Mouse (Mus musculus) hindbrain, embryonic 11.5 days (tissue): ENCODE measurements around the gene Dync1h1. TPM values are rescaled to one million over a fixed set of nuclear protein-coding genes. Genes with fewer than 3 reads are reported as not detected.
A peak's percentile ranks its signal among the peaks of the same experiment; 100 is the strongest.
"Not testable (repeated sequence)": the region's sequence is repeated elsewhere in the genome, so short reads cannot be mapped to it uniquely, and the experiment has no call there.

Experiments used
- ATAC-seq: fragments of 200-750 bp; cut with Nextera tagmentation; 2 replicates; pipeline ENCODE4 v1.8.0; 2017; ENCODE audit warnings: mild to moderate bottlenecking, moderate TSS enrichment, moderate library complexity; ENCODE audit not compliant: low FRiP score
- DNase-seq: peaks from one replicate; pipeline ENCODE4 v3.0.0-alpha.2; 2015; ENCODE audit warnings: low spot score
- H3K27ac ChIP-seq: fragments of 300-500 bp; sonication (generic); 2 replicates; pipeline ENCODE4 v1.5.1; 2014; ENCODE audit warnings: mild to moderate bottlenecking, low read depth, low read length
- H3K27me3 ChIP-seq: fragments of 300-500 bp; sonication (generic); 2 replicates; pipeline ENCODE4 v1.6.1; 2014; ENCODE audit warnings: mild to moderate bottlenecking, low read length, moderate library complexity, mixed read lengths; ENCODE audit not compliant: control insufficient read depth, insufficient read depth
- H3K36me3 ChIP-seq: fragments of 300-500 bp; sonication (generic); 2 replicates; pipeline ENCODE4 v1.6.1; 2014; ENCODE audit warnings: mild to moderate bottlenecking, low read length, moderate library complexity, mixed read lengths; ENCODE audit not compliant: control insufficient read depth, insufficient read depth
- H3K4me1 ChIP-seq: fragments of 300-500 bp; sonication (generic); replicated peaks from 2 replicates; pipeline ENCODE4 v1.6.1; 2014; ENCODE audit warnings: low read length, mixed read lengths; ENCODE audit not compliant: control insufficient read depth, insufficient read depth
- H3K4me2 ChIP-seq: fragments of 300-500 bp; sonication (generic); replicated peaks from 2 replicates; pipeline ENCODE4 v1.6.1; 2014; ENCODE audit warnings: mild to moderate bottlenecking, low read depth, low read length
- H3K4me3 ChIP-seq: fragments of 300-500 bp; sonication (generic); 2 replicates; pipeline ENCODE4 v1.5.1; 2014; ENCODE audit warnings: low read depth, low read length
- H3K9ac ChIP-seq: fragments of 300-500 bp; sonication (generic); 2 replicates; pipeline ENCODE4 v1.6.1; 2014; ENCODE audit warnings: low read depth, low read length
- H3K9me3 ChIP-seq: fragments of 300-500 bp; sonication (generic); 2 replicates; pipeline ENCODE4 v1.6.1; 2016; ENCODE audit warnings: low read length; ENCODE audit not compliant: control insufficient read depth
- WGBS: fragments of 180-500 bp; shearing (Covaris S2); extraction: QIAGEN DNeasy Blood & Tissue Kit; methylation state at CpG from one replicate; pipeline ENCODE4 v1.1.7; 2014; 5-methylcytosine and 5-hydroxymethylcytosine counted together
- polyA plus RNA-seq: library from polyadenylated mRNA; unstranded; fragments of >200 nt; fragmentation: Nextera tagmentation; extraction: Ambion mirVana; gene quantifications from 2 replicates; pipeline ENCODE4 v1.2.1, GENCODE M21; 2014

Dync1h1 gene
- polyA plus RNA-seq, 1 experiment from 2014 or later, result 93.0 TPM

- Histone ChIP-seq H3K4me2 (no peak within 1 kb of the TSS), H3K36me3 (no peaks in the 10 kb centered on the region), H3K4me1 (no peaks in the 10 kb centered on the region), H3K9me3 (no peaks in the 10 kb centered on the region), H3K27me3 (no peaks in the 10 kb centered on the region), H3K27ac (no peak within 1 kb of the TSS), H3K9ac (no peak within 1 kb of the TSS), H3K4me3 (no peak within 1 kb of the TSS)
- no peak for DNase-seq
- 54% methylated on average over 4 of the region's 4 CpGs for WGBS
- no peak for ATAC-seq
Measured at GRCm38 (mm10) chr12:110702556-110702955, 101.3 kb downstream of the Dync1h1 start, which contains the start of gene Hsp90aa1. Gene Hsp90aa1 (minus strand): TSS chr12:110702728.

DNA sequence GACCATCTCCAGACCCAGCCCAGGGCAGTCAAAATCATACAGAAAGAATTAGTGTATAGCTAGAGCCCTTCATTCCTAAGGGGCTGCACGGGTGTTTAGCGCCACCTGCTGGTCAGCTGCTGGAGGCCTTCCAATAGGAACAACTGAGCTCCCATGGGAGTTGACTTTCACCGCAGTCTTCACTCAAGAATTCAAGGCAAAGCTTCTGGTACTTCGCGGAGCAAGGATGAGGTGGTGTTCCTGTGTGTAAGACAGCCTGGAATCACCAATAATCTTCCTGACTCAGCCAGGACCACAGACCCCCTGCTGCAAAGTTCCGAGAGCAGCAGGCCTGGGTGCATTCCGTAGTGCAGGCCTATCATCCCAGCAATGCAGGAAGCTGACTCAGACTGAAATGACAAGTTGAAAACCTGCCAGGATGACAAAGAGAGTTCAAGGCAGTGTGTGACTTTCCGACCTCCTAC lies 101.8 kb downstream of the Dync1h1 start:
- Histone ChIP-seq H3K9ac (no peak overlapping the region), H3K4me1 (no peaks in the 10 kb centered on the region), H3K4me3 (no peak overlapping the region), H3K4me2 (no peak overlapping the region), H3K9me3 (no peaks in the 10 kb centered on the region), H3K27ac (no peak overlapping the region), H3K36me3 (no peaks in the 10 kb centered on the region), H3K27me3 (no peaks in the 10 kb centered on the region)
- 31% methylated on average over 8 of the region's 8 CpGs for WGBS
- DNase-seq (peak; percentile 93), ATAC-seq (peak; percentile 72)

GRCm38 (mm10) chr12:110703682-110704081 lies 102.4 kb downstream of the Dync1h1 start:
- Histone ChIP-seq H3K9ac (no peak overlapping the region), H3K9me3 (no peaks in the 10 kb centered on the region), H3K4me3 (no peak overlapping the region), H3K27me3 (no peaks in the 10 kb centered on the region), H3K4me1 (no peaks in the 10 kb centered on the region), H3K36me3 (no peaks in the 10 kb centered on the region), H3K4me2 (no peak overlapping the region), H3K27ac (no peak overlapping the region)
- ATAC-seq (no peak), DNase-seq (no peak)
- 73% methylated on average over 7 of the region's 7 CpGs for WGBS

GRCm38 (mm10) chr12:110705419-110705818 lies 104.2 kb downstream of the Dync1h1 start:
- ATAC-seq, H3K36me3 ChIP-seq, H3K4me3 ChIP-seq, H3K9me3 ChIP-seq, H3K27ac ChIP-seq, H3K27me3 ChIP-seq, H3K4me2 ChIP-seq, H3K9ac ChIP-seq, H3K4me1 ChIP-seq, DNase-seq: not testable (repeated sequence)
- WGBS, result 82% methylated on average over 4 of the region's 4 CpGs

GRCm38 (mm10) chr12:110706337-110707231 lies 105.3 kb downstream of the Dync1h1 start:
- Histone ChIP-seq H3K4me3 (peak overlapping the region; percentile 25), H3K4me1 (no peaks in the 10 kb centered on the region), H3K4me2 (peak overlapping the region; percentile 42), H3K36me3 (no peaks in the 10 kb centered on the region), H3K27me3 (no peaks in the 10 kb centered on the region), H3K9ac (peak overlapping the region; percentile 25; the same call in 1 of the 2 replicates), H3K9me3 (no peaks in the 10 kb centered on the region), H3K27ac (peak overlapping the region; percentile 12; the same call in 1 of the 2 replicates)
- 1% methylated on average over 27 of the region's 27 CpGs for WGBS
- ATAC-seq, result peak; percentile 76
- peak; percentile 65 for DNase-seq

- Histone ChIP-seq H3K27ac (no peak overlapping the region), H3K27me3 (no peaks in the 10 kb centered on the region), H3K36me3 (no peaks in the 10 kb centered on the region), H3K4me3 (no peak overlapping the region), H3K4me1 (no peaks in the 10 kb centered on the region), H3K4me2 (no peak overlapping the region), H3K9me3 (no peaks in the 10 kb centered on the region), H3K9ac (0 out of 2 replicates have a peak overlapping the region, but pooled peaks have one; percentile 15)
- no peak for ATAC-seq
- no peak for DNase-seq
- 92% methylated on average over 7 of the region's 7 CpGs for WGBS
Measured at GRCm38 (mm10) chr12:110707451-110707850, 106.2 kb downstream of the Dync1h1 start.

DNA sequence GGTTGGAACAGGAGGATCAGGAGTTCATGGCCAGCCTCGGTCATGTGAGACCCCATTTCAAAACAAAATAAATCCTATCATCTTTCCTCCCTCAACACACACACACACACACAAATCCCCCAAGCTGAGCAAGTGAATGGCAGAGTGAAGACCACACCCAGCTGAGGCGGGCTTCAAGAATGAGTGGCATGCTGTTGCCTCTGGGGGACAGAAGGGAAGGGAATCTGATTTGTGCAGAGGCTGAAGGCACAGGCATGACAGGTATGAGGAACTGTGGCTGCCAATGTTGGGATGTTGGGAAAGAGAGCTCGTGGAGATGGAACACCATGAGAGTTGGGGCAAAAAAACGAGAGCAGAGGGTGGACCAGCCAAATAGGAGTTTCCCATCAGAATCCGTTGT lies 110.0 kb downstream of the Dync1h1 start:
- WGBS, result 71% methylated on average over 5 of the region's 5 CpGs
- ATAC-seq, result no peak

DNA sequence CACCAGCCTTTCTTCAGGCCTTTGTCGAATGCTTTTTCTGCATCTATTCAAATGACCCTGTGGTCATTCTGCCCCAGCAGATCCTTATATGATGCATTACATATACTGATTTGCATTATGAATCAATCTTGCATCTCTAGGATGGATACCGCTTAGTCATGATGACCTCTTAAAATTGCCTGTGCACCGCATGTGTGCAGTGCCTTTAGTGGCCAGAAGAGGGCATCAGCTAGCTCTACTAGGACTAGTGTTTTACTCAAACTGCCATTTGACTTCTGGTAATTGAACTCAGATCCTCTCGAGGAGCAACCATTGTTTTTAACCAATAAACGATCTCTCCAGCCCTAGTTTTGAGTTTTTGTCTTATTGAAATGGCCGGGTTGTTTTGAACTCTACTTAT lies 112.5 kb downstream of the Dync1h1 start:
- Histone ChIP-seq H3K9me3 (no peaks in the 10 kb centered on the region), H3K27me3 (no peaks in the 10 kb centered on the region), H3K36me3 (no peaks in the 10 kb centered on the region), H3K9ac (no peak overlapping the region), H3K4me1 (no peaks in the 10 kb centered on the region), H3K4me3 (no peak overlapping the region), H3K4me2 (no peak overlapping the region), H3K27ac (no peak overlapping the region)
- DNase-seq (no peak), ATAC-seq (no peak)
- 95% methylated on average over 6 of the region's 6 CpGs for WGBS

More for the DNA sequence above, 110.0 kb downstream of the Dync1h1 start:
- no peak overlapping the region for H3K4me2 ChIP-seq
- H3K4me1 ChIP-seq, result no peaks in the 10 kb centered on the region
- no peak for DNase-seq
- H3K36me3 ChIP-seq, result no peaks in the 10 kb centered on the region
- no peak overlapping the region for H3K4me3 ChIP-seq
- H3K9me3 ChIP-seq, result no peaks in the 10 kb centered on the region
- H3K27ac ChIP-seq, result no peak overlapping the region
- H3K9ac ChIP-seq, result no peak overlapping the region
- H3K27me3 ChIP-seq, result no peaks in the 10 kb centered on the region

GRCm38 (mm10) chr12:110714215-110714614 lies 113.0 kb downstream of the Dync1h1 start:
- ATAC-seq (no peak), DNase-seq (no peak)
- no peaks in the 10 kb centered on the region for H3K9me3 ChIP-seq
- H3K36me3 ChIP-seq, result no peaks in the 10 kb centered on the region
- no peak overlapping the region for H3K4me3 ChIP-seq
- no peak overlapping the region for H3K4me2 ChIP-seq
- H3K27ac ChIP-seq, result no peak overlapping the region
- no peak overlapping the region for H3K9ac ChIP-seq
- no peaks in the 10 kb centered on the region for H3K27me3 ChIP-seq
- H3K4me1 ChIP-seq, result no peaks in the 10 kb centered on the region
- WGBS, result 93% methylated on average over 6 of the region's 6 CpGs
